In the genomic region with DNA sequence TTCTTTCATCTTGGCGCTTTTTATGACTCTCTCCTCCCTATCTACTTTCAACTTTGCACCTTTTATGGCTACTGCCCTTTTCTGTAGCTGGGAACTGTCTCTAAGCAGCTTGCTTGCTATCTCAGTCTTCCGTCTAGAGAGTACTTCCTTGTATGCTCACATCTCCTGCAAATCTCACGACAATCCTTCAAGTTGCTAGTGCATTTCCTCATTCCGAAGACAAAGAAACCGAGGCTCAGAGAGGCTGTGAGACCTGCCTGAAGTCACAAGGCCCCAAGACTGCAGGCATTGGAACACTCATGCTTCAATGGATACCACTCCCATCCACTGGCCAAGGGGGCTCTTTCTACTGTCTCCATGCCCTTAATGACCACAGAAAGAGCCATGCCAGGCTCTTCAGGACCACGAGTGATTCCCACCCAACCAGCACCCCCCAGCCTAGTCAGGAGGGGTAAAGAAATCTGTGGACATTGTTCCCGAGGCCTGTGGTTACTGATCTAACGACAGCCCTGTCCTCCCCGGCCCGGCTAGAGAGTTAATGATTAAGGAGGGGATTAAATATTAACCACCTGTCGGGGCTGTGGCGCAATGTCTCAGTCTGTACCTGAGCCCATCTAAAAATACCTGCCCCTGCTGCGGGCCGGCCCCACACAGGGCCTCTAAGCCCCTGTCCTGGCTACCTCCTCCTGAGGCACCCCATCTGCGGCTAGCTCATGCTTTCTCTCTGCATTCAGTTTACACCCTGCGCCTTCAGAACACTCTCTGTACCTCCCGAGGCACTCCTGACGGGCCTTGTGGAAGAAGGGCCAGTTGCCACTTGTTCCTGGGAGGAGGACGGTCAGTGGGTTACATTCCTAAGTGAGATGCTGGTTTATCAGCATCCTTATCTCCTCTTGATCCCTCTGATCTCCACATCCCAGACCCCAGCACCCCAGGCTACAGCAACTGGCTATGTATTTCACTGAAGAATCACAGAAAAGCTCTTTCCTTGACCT, we compare ENCODE assay signal across 9 mouse cellular contexts. TPM values are rescaled to one million over a fixed set of nuclear protein-coding genes. Genes with fewer than 3 reads are reported as not detected.
DNase-seq lines count a peak whose midpoint lies in the region; ATAC-seq and TF ChIP-seq lines count a peak whose summit lies in the region.
"Had no signal": no experiment of that assay in that cellular context is flagged by ENCODE, and none has a peak within 500 bp of the region (broad histone marks: within the 10 kb centered on the region; RNA-seq: fewer than 3 reads in every experiment).

No protein-coding gene starts in this region.

- no peak overlapping the region for H3K9ac ChIP-seq in hindbrain, embryonic 16.5 days (ENCODE audit: low read depth, low read length)
- H3K9ac ChIP-seq in intestine, embryonic 16.5 days (ENCODE audit: low read depth, low read length) = peak overlapping the region; percentile 61
- H3K9ac ChIP-seq in liver, embryonic 12.5 days = 0 out of 2 replicates have a peak overlapping the region, but pooled peaks have one; percentile 17
- H3K9ac ChIP-seq in stomach, embryonic 15.5 days = no peak overlapping the region
- no peak overlapping the region for H3K9ac ChIP-seq in forebrain, postnatal 0 days

- no peak overlapping the region for H3K4me2 ChIP-seq in hindbrain, embryonic 16.5 days (ENCODE audit: low read length)
- H3K4me2 ChIP-seq in intestine, embryonic 16.5 days (ENCODE audit: low read depth, low read length) = peak overlapping the region; percentile 51
- H3K4me2 ChIP-seq in liver, embryonic 12.5 days = peak overlapping the region; percentile 19; the same call in 1 of the 2 replicates
- H3K4me2 ChIP-seq in stomach, embryonic 15.5 days = peak overlapping the region; percentile 24
- H3K4me2 ChIP-seq in forebrain, postnatal 0 days (ENCODE audit: low read depth) = no peak overlapping the region

- no peaks in the 10 kb centered on the region for H3K36me3 ChIP-seq in hindbrain, embryonic 10.5 days
- H3K36me3 ChIP-seq in hindbrain, embryonic 16.5 days (ENCODE audit: control insufficient read depth, insufficient read depth, low read length) = no peaks in the 10 kb centered on the region
- H3K36me3 ChIP-seq in intestine, embryonic 16.5 days (ENCODE audit: control insufficient read depth, insufficient read depth, low read length) = no peaks in the 10 kb centered on the region
- H3K36me3 ChIP-seq in liver, embryonic 12.5 days = no peaks in the 10 kb centered on the region
- H3K36me3 ChIP-seq in stomach, embryonic 15.5 days = no peaks in the 10 kb centered on the region
- H3K36me3 ChIP-seq in forebrain, postnatal 0 days (ENCODE audit: insufficient read depth) = no peaks in the 10 kb centered on the region

- no peak for DNase-seq in hindbrain, embryonic 10.5 days (ENCODE audit: low spot score)
- no peak for DNase-seq in left cerebral cortex, adult 18-20 months (ENCODE audit: low spot score in 2 of 2)
- DNase-seq in forebrain, postnatal 0 days = no peak
- no peak for DNase-seq in adrenal gland, postnatal 25 days
- DNase-seq: cerebellum, adult 11 months had no signal

- no peak for TF ChIP-seq CTCF in forebrain, postnatal 0 days (IDR thresholded peaks at IDR 0.05; ENCODE audit: low read depth)

- H3K4me3 ChIP-seq in hindbrain, embryonic 10.5 days = no peak overlapping the region
- H3K4me3 ChIP-seq in hindbrain, embryonic 16.5 days (ENCODE audit: low read length) = no peak overlapping the region
- peak overlapping the region; percentile 27 for H3K4me3 ChIP-seq in intestine, embryonic 16.5 days (ENCODE audit: low read length)
- no peak overlapping the region for H3K4me3 ChIP-seq in liver, embryonic 12.5 days
- H3K4me3 ChIP-seq in stomach, embryonic 15.5 days (replicated peaks) = no peak overlapping the region
- no peak overlapping the region for H3K4me3 ChIP-seq in forebrain, postnatal 0 days (ENCODE audit: low read depth, low read length)

- peaks cover 48% of the 10 kb centered on the region for H3K27me3 ChIP-seq in hindbrain, embryonic 10.5 days (ENCODE audit: insufficient read depth, poor library complexity, severe bottlenecking)
- H3K27me3 ChIP-seq in hindbrain, embryonic 16.5 days (replicated peaks; ENCODE audit: control insufficient read depth, insufficient read depth, low read length) = no peaks in the 10 kb centered on the region
- H3K27me3 ChIP-seq in intestine, embryonic 16.5 days (replicated peaks; ENCODE audit: control insufficient read depth, insufficient read depth, low read length) = no peaks in the 10 kb centered on the region
- H3K27me3 ChIP-seq in liver, embryonic 12.5 days (replicated peaks) = no peaks in the 10 kb centered on the region
- H3K27me3 ChIP-seq in stomach, embryonic 15.5 days (replicated peaks) = no peaks in the 10 kb centered on the region
- no peaks in the 10 kb centered on the region for H3K27me3 ChIP-seq in forebrain, postnatal 0 days (ENCODE audit: insufficient read depth, low read length)

- H3K9me3 ChIP-seq in hindbrain, embryonic 10.5 days = no peaks in the 10 kb centered on the region
- no peaks in the 10 kb centered on the region for H3K9me3 ChIP-seq in hindbrain, embryonic 16.5 days (ENCODE audit: control insufficient read depth, low read length)
- H3K9me3 ChIP-seq in intestine, embryonic 16.5 days (ENCODE audit: control insufficient read depth, low read length) = no peaks in the 10 kb centered on the region
- H3K9me3 ChIP-seq in liver, embryonic 12.5 days (replicated peaks) = no peaks in the 10 kb centered on the region
- no peaks in the 10 kb centered on the region for H3K9me3 ChIP-seq in stomach, embryonic 15.5 days
- no peaks in the 10 kb centered on the region for H3K9me3 ChIP-seq in forebrain, postnatal 0 days (ENCODE audit: low read length)

- 0 out of 2 replicates have a peak overlapping the region, but pooled peaks have one; percentile 41 for H3K27ac ChIP-seq in hindbrain, embryonic 10.5 days
- H3K27ac ChIP-seq in hindbrain, embryonic 16.5 days (ENCODE audit: low read depth, low read length) = no peak overlapping the region
- peak overlapping the region; percentile 94 for H3K27ac ChIP-seq in intestine, embryonic 16.5 days (ENCODE audit: low read length)
- peak overlapping the region; percentile 78 for H3K27ac ChIP-seq in liver, embryonic 12.5 days
- peak overlapping the region; percentile 90 for H3K27ac ChIP-seq in stomach, embryonic 15.5 days
- H3K27ac ChIP-seq in forebrain, postnatal 0 days (ENCODE audit: low read depth, low read length) = no peak overlapping the region

- no peak for ATAC-seq in hindbrain, embryonic 16.5 days
- peak; percentile 86 for ATAC-seq in intestine, embryonic 16.5 days
- ATAC-seq in liver, embryonic 12.5 days = 0 out of 2 replicates have a peak, but pooled peaks have one; percentile 6
- peak; percentile 85 for ATAC-seq in stomach, embryonic 15.5 days (ENCODE audit: insufficient read depth, low FRiP score, low read depth)
- no peak for ATAC-seq in forebrain, postnatal 0 days

- peaks cover 56% of the 10 kb centered on the region for H3K4me1 ChIP-seq in hindbrain, embryonic 10.5 days (replicated peaks)
- H3K4me1 ChIP-seq in hindbrain, embryonic 16.5 days (ENCODE audit: control insufficient read depth, insufficient read depth, low read depth, low read length) = peaks cover 10% of the 10 kb centered on the region
- H3K4me1 ChIP-seq in intestine, embryonic 16.5 days (ENCODE audit: control insufficient read depth, insufficient read depth, low read length) = peaks cover 52% of the 10 kb centered on the region
- peaks cover 97% of the 10 kb centered on the region for H3K4me1 ChIP-seq in liver, embryonic 12.5 days
- peaks cover 40% of the 10 kb centered on the region for H3K4me1 ChIP-seq in stomach, embryonic 15.5 days
- H3K4me1 ChIP-seq in forebrain, postnatal 0 days (ENCODE audit: insufficient read depth) = no peaks in the 10 kb centered on the region; the same call in 1 of the 2 replicates

- WGBS in hindbrain, embryonic 10.5 days = 45% methylated on average over 19 of the region's 19 CpGs
- WGBS in hindbrain, embryonic 16.5 days = 38% methylated on average over 19 of the region's 19 CpGs
- 43% methylated on average over 19 of the region's 19 CpGs for WGBS in intestine, embryonic 16.5 days
- 43% methylated on average over 19 of the region's 19 CpGs for WGBS in liver, embryonic 12.5 days (ENCODE audit: insufficient replicate concordance)
- WGBS in stomach, embryonic 15.5 days = 45% methylated on average over 19 of the region's 19 CpGs
- WGBS in forebrain, postnatal 0 days = 49% methylated on average over 19 of the region's 19 CpGs

RNA-seq across cellular contexts. Expression of gene Zfp36l2, which starts 30.7 kb away (rescaled TPM):
- polyA plus RNA-seq in hindbrain, embryonic 10.5 days (2016; fragmentation: Nextera tagmentation; extraction: Ambion mirVana) = 9.3 and 9.9 TPM in 2 replicates
- 3.9 and 4.2 TPM in 2 replicates for polyA plus RNA-seq in hindbrain, embryonic 16.5 days (2015; fragmentation: Nextera tagmentation; extraction: Ambion mirVana)
- 14.4 and 16.2 TPM in 2 replicates for polyA plus RNA-seq in intestine, embryonic 16.5 days (2015; fragmentation: Nextera tagmentation; extraction: Ambion mirVana)
- 19.5 and 20.0 TPM in 2 replicates for polyA plus RNA-seq in liver, embryonic 12.5 days (2016; fragmentation: Nextera tagmentation; extraction: Ambion mirVana)
- polyA plus RNA-seq in stomach, embryonic 15.5 days (2015; fragmentation: Nextera tagmentation; extraction: Ambion mirVana) = 24.6 and 25.7 TPM in 2 replicates
- total RNA-seq in left cerebral cortex, adult 18-20 months (2021) = 10 to 100 TPM; 24.8 to 25.1 TPM
- 7.5 and 9.6 TPM in 2 replicates for total RNA-seq in forebrain, postnatal 0 days (2014; rRNA removed)
- 3.8 and 5.1 TPM in 2 replicates for polyA plus RNA-seq in forebrain, postnatal 0 days (2015; fragmentation: Nextera tagmentation; extraction: Ambion mirVana)
- total RNA-seq in adrenal gland, postnatal 25 days (2021) = 52.0 and 56.5 TPM in 2 replicates

Comparison
In these comparisons a context has a peak if more than half of its experiments do, and no peak if none do; other contexts are left out.
1. H3K27ac ChIP-seq: peak in hindbrain, embryonic 10.5 days (single experiment), intestine, embryonic 16.5 days (single experiment), liver, embryonic 12.5 days (single experiment) and stomach, embryonic 15.5 days (single experiment); none in hindbrain, embryonic 16.5 days (single experiment) and forebrain, postnatal 0 days (single experiment).
2. ATAC-seq: peak in intestine, embryonic 16.5 days (single experiment), liver, embryonic 12.5 days (single experiment) and stomach, embryonic 15.5 days (single experiment); none in hindbrain, embryonic 16.5 days (single experiment) and forebrain, postnatal 0 days (single experiment).
3. H3K4me2 ChIP-seq: peak in intestine, embryonic 16.5 days (single experiment), liver, embryonic 12.5 days (single experiment) and stomach, embryonic 15.5 days (single experiment); none in hindbrain, embryonic 16.5 days (single experiment) and forebrain, postnatal 0 days (single experiment).
4. H3K9ac ChIP-seq: peak in intestine, embryonic 16.5 days (single experiment) and liver, embryonic 12.5 days (single experiment); none in hindbrain, embryonic 16.5 days (single experiment), stomach, embryonic 15.5 days (single experiment) and forebrain, postnatal 0 days (single experiment).